Mouse (Mus musculus): ENCODE data around the gene Trappc2. TPM values are rescaled to one million over a fixed set of nuclear protein-coding genes. Genes with fewer than 3 reads are reported as not detected.

Trappc2 gene
- polyA plus RNA-seq, 1 experiment from 2014 or later: 66.3 TPM

DNA sequence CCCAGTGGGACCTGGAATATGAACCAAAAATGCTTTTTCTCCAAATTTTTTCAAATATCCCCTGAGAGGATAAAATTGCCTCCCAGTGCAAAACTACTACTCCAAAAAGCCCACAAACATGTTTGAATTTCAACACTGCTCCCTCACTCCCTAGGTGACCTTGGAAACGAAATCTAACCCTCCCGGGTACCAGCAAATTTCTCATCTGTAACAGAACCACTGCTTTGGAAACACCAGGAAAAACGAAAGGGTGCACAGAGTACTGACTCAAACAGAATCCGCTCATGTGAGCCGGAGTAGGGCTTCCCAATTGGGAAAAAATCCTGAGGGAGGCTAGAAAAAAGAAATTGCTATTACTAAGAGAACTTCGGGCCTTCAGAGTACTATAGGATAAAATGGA lies 37.0 kb downstream of the Trappc2 start:
- no peak for ATAC-seq
- no peaks in the 10 kb centered on the region for H3K9me3 ChIP-seq (replicated peaks)
- H3K27me3 ChIP-seq: no peaks in the 10 kb centered on the region
- WGBS: 82% methylated on average over 6 of the region's 6 CpGs
- no peaks in the 10 kb centered on the region for H3K36me3 ChIP-seq (ENCODE audit: poor library complexity, severe bottlenecking)
- no peak overlapping the region for H3K9ac ChIP-seq
- H3K4me3 ChIP-seq: peak overlapping the region; percentile 7; the same call in 1 of the 2 replicates
- H3K4me2 ChIP-seq: peak overlapping the region; percentile 37
- peaks cover 9% of the 10 kb centered on the region; the same call in 1 of the 2 replicates for H3K4me1 ChIP-seq
- no peak overlapping the region for H3K27ac ChIP-seq

DNA sequence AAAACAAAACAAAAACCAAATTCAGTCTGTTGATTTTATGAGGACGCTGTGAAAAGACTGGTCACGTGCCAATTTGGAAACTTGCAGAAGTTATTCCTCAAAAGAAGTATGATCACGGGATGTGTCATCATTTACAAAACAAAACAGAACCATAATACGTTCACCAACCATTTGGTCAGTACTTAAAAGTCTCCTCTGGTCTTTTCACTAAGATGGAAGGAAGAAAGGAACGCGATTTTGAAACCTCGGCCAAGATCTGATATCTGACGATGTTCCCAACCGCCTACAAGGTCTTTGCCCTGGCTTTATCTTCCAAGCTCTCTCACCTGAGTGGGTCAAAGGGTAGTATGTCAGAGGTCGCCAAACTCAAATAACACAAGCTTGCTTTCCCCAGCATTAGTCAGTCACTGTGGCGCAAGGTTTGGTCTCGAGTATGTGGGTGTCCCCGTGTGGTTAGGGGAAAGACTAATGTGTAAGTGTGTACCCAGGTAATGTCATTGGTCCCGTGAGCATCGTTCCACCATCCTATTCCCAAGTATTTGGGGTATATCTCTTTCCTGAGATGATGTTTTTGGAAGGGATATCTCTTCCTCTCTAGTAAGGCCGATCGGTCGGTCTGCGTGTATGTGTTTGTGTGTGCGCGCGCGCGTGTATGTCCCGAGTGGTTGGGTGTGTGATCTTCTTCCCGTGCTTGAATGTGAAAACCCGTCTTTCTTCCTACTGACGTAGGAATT lies 38.4 kb downstream of the Trappc2 start:
- Histone ChIP-seq H3K36me3 (ENCODE audit: poor library complexity, severe bottlenecking) (no peaks in the 10 kb centered on the region), H3K4me3 (peak overlapping the region; percentile 59), H3K9me3 (replicated peaks) (no peaks in the 10 kb centered on the region), H3K4me1 (peaks cover 9% of the 10 kb centered on the region; the same call in 1 of the 2 replicates), H3K27me3 (no peaks in the 10 kb centered on the region), H3K4me2 (peak overlapping the region; percentile 68), H3K27ac (no peak overlapping the region), H3K9ac (peak overlapping the region; percentile 72)
- ATAC-seq: no peak; the same call in 1 of the 2 replicates
- 25% methylated on average over 28 of the region's 28 CpGs for WGBS

DNA sequence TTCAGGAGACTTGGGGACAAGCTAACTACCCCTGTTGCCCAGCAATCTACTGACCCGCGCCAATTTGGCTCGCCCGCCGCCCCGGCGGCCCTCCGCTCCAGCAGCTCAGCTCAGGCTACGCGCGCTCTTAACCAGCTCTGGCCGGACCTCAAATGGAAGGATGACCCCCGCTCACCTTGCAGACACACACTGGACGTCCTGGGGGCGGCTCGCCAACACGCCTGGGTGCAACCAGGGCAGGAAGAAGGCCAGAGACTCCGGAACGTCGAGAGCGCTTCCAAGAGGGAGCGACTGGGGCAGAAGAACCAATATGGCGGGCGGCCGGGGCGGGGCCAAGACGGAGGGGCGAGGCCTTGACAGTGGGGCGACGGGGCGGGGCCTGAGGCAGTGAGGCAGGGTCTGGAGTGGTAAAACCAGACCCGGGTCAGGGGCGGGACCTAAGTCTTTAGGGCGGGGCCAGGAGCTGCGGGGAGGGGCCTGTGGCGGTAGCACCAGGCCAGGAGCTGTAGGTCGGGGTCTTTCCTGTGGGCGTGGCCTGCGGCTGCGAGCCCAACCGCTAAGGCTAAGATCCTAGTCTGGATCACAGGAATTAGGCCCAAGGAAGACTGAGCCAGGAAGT lies 39.1 kb downstream of the Trappc2 start, which contains the start of gene Rab9:
Gene Rab9, minus strand, starts transcription at position 503 of the 619 bp plus-strand sequence.
- H3K4me2 ChIP-seq: peak within 1 kb of the TSS; percentile 68
- peak within 1 kb of the TSS; percentile 54; the same call in 1 of the 2 replicates for H3K27ac ChIP-seq
- peak; percentile 99 for ATAC-seq
- peak within 1 kb of the TSS; percentile 72 for H3K9ac ChIP-seq
- H3K27me3 ChIP-seq: no peaks in the 10 kb centered on the region
- peaks cover 9% of the 10 kb centered on the region; the same call in 1 of the 2 replicates for H3K4me1 ChIP-seq
- no peaks in the 10 kb centered on the region for H3K9me3 ChIP-seq (replicated peaks)
- peak within 1 kb of the TSS; percentile 59 for H3K4me3 ChIP-seq
- no peaks in the 10 kb centered on the region for H3K36me3 ChIP-seq (ENCODE audit: poor library complexity, severe bottlenecking)
- WGBS: 16% methylated on average over 41 of the region's 41 CpGs

DNA sequence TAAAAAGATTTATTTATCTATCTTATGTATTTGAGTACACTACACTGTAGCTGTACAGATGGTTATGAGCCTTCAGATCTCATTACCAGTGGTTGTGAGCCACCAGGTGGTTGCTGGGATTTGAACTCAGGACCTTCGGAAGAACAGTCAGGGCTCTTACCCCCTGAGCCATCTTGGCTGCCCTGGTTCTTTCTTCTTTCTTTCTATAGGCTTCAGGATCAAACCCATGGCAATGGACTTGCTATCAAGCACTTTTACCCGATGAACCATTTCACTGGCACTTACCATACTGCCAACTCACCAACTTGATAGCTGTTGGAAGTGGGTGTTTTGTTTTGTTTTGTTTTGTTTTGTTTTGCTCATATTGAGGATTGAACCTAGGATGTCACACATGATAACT lies 54.7 kb downstream of the Trappc2 start:
- Histone ChIP-seq H3K9me3 (replicated peaks) (no peaks in the 10 kb centered on the region), H3K9ac (no peak overlapping the region), H3K36me3 (ENCODE audit: poor library complexity, severe bottlenecking) (no peaks in the 10 kb centered on the region), H3K4me3 (no peak overlapping the region), H3K27me3 (no peaks in the 10 kb centered on the region), H3K27ac (no peak overlapping the region), H3K4me2 (no peak overlapping the region), H3K4me1 (no peaks in the 10 kb centered on the region)
- no peak for ATAC-seq
- WGBS: 91% methylated on average over 2 of the region's 2 CpGs

DNA sequence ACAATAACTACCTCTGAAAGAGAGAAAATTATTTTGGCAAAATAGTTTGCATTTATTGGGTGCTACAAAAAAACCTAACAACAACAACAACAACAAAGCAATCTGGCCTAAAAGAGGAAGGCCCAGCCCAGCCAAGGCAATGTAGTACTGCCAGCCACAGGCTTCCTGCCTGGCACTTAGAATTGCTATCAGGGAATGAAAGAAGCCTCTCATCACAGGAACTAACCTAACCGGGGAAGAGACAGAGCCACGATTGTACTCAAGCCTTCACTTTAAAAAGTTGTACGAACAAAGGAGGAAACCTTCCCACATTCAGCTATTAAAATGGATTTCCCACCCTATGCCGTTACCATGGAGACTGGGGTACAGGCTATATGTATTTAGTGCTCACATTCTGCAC lies 57.4 kb downstream of the Trappc2 start:
- 44% methylated on average over 4 of the region's 4 CpGs for WGBS
- Histone ChIP-seq H3K4me2 (no peak overlapping the region), H3K27me3 (no peaks in the 10 kb centered on the region), H3K36me3 (ENCODE audit: poor library complexity, severe bottlenecking) (peaks cover 3% of the 10 kb centered on the region; the same call in 1 of the 2 replicates), H3K27ac (no peak overlapping the region), H3K4me3 (no peak overlapping the region), H3K4me1 (no peaks in the 10 kb centered on the region), H3K9ac (no peak overlapping the region), H3K9me3 (replicated peaks) (no peaks in the 10 kb centered on the region)
- ATAC-seq: no peak

DNA sequence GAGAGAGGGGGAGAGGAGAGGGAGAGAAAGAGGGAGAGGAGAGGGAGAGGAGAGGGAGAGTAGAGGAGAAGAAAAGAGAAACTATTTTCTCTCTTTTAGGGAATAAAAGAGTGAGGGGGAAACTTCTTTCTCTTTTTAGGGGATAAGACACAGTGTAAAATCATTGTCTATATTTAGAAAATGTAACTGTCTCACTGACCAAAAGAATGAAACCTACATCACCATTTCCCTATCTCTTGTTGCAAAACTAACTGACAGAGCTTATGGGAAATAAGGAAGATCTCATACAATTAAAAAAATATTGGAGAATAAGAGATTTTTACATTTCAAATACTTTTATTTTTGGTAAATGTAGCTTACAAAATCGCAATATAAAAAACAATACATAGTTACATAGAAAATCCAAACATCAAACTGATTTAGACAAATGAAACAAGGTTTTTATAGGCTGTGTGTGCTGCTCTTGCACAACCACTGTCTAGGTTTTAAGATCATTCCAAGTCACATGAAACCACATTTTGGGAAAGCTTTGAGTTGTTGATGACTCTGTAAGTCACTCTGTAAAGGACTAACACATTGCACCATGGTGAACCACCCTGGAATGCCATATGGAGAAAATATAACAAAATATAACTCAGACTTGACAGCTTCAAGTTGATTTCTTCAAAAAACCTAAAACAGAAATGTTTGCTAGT lies 59.3 kb downstream of the Trappc2 start:
- H3K36me3 ChIP-seq (ENCODE audit: poor library complexity, severe bottlenecking): peaks cover 3% of the 10 kb centered on the region; the same call in 1 of the 2 replicates

More for the DNA sequence above, 59.3 kb downstream of the Trappc2 start:
- ATAC-seq: no peak
- Histone ChIP-seq H3K9ac (no peak overlapping the region), H3K4me3 (no peak overlapping the region), H3K9me3 (replicated peaks) (no peaks in the 10 kb centered on the region), H3K4me2 (no peak overlapping the region), H3K4me1 (no peaks in the 10 kb centered on the region), H3K27ac (no peak overlapping the region), H3K27me3 (no peaks in the 10 kb centered on the region)
- 79% methylated on average over 1 of the region's 1 CpGs for WGBS

Other genes with a start within 250 kb of the Trappc2 start
- gene Gpm6b, start 201.7 kb upstream of the Trappc2 start, polyA plus RNA-seq (2015; fragmentation: Nextera tagmentation; extraction: Ambion mirVana): 331 and 351 TPM in 2 replicates
- gene Ofd1, start 130 bp downstream of the Trappc2 start, polyA plus RNA-seq (2015; fragmentation: Nextera tagmentation; extraction: Ambion mirVana): 7.6 and 8.1 TPM in 2 replicates
- 46.1 and 51.5 TPM in 2 replicates for gene Rab9, start 39.3 kb downstream of the Trappc2 start, polyA plus RNA-seq (2015; fragmentation: Nextera tagmentation; extraction: Ambion mirVana)
- 9.6 and 10.7 TPM in 2 replicates for gene Tceanc, start 78.0 kb downstream of the Trappc2 start, polyA plus RNA-seq (2015; fragmentation: Nextera tagmentation; extraction: Ambion mirVana)
- 1.0 and 1.4 TPM in 2 replicates for gene Egfl6, start 145.1 kb downstream of the Trappc2 start, polyA plus RNA-seq (2015; fragmentation: Nextera tagmentation; extraction: Ambion mirVana)